Mouse (Mus musculus): Measurements from ENCODE around the gene Cd19.

Gene Cd19

GRCm38 (mm10) chr7:126377278-126378158, 37.2 kb downstream of the Cd19 start, which contains the start of gene Spns1:
Gene Spns1 (minus strand): TSS chr7:126377450.
- DNase-seq (ENCODE audit: low spot score) = peak; percentile 85

- no peak for DNase-seq (ENCODE audit: low spot score)
Observed at GRCm38 (mm10) chr7:126376903-126377277, 37.8 kb downstream of the Cd19 start.

GRCm38 (mm10) chr7:126375012-126375411, 39.7 kb downstream of the Cd19 start:
- no peak for DNase-seq (ENCODE audit: low spot score)

GRCm38 (mm10) chr7:126374526-126374925, 40.2 kb downstream of the Cd19 start:
- DNase-seq (ENCODE audit: low spot score) = no peak

- no peak for DNase-seq (ENCODE audit: low spot score)
Observed at GRCm38 (mm10) chr7:126373007-126373406, 41.7 kb downstream of the Cd19 start.

- peak; percentile 37 for DNase-seq (ENCODE audit: low spot score)
Observed at GRCm38 (mm10) chr7:126369393-126369792, 45.3 kb downstream of the Cd19 start, which contains the start of gene Lat. Gene Lat (minus strand): TSS chr7:126369570.

GRCm38 (mm10) chr7:126368367-126368766, 46.3 kb downstream of the Cd19 start:
- no peak for DNase-seq (ENCODE audit: low spot score)

GRCm38 (mm10) chr7:126367636-126368035, 47.1 kb downstream of the Cd19 start:
- no peak for DNase-seq (ENCODE audit: low spot score)

GRCm38 (mm10) chr7:126363038-126363437, 51.7 kb downstream of the Cd19 start:
- no peak for DNase-seq (ENCODE audit: low spot score)

- no peak for DNase-seq (ENCODE audit: low spot score)
Observed at GRCm38 (mm10) chr7:126359049-126359448, 55.6 kb downstream of the Cd19 start.
